ENCODE assay signal across 8 mouse cellular contexts in genomic region chr1:74008498-74008897, GRCm38 (mm10).
DNase-seq lines count a peak whose midpoint lies in the region; ATAC-seq lines count a peak whose summit lies in the region.

No protein-coding gene starts in this region.

- no peak overlapping the region for H3K4me2 ChIP-seq in embryonic facial prominence, embryonic 15.5 days (replicated peaks)
- H3K4me2 ChIP-seq in intestine, embryonic 16.5 days (ENCODE audit: low read depth, low read length): no peak overlapping the region

- peak overlapping the region; percentile 45 for H3K27ac ChIP-seq in embryonic facial prominence, embryonic 15.5 days (replicated peaks)
- peak overlapping the region; percentile 50 for H3K27ac ChIP-seq in intestine, embryonic 16.5 days (ENCODE audit: low read length)

- no peaks in the 10 kb centered on the region for H3K27me3 ChIP-seq in embryonic facial prominence, embryonic 15.5 days
- H3K27me3 ChIP-seq in intestine, embryonic 16.5 days (replicated peaks; ENCODE audit: control insufficient read depth, insufficient read depth, low read length): no peaks in the 10 kb centered on the region

- H3K9me3 ChIP-seq in embryonic facial prominence, embryonic 15.5 days (replicated peaks): no peaks in the 10 kb centered on the region
- no peaks in the 10 kb centered on the region; the same call in 1 of the 2 replicates for H3K9me3 ChIP-seq in intestine, embryonic 16.5 days (ENCODE audit: control insufficient read depth, low read length)

- H3K4me3 ChIP-seq in embryonic facial prominence, embryonic 15.5 days (replicated peaks): no peak overlapping the region
- H3K4me3 ChIP-seq in intestine, embryonic 16.5 days (ENCODE audit: low read length): no peak overlapping the region

- no peak for ATAC-seq in cerebellum, adult (ENCODE audit: insufficient number of reproducible peaks, low FRiP score, low TSS enrichment)
- peak; percentile 60; the same call in 1 of the 2 replicates for ATAC-seq in embryonic facial prominence, embryonic 15.5 days (ENCODE audit: insufficient number of reproducible peaks, low FRiP score, low TSS enrichment, low read depth)
- ATAC-seq in intestine, embryonic 16.5 days: peak; percentile 71
- ATAC-seq in megakaryocyte progenitor cell, adult 5-6 weeks (replicated peaks; ENCODE audit: poor library complexity): no peak
- no peak for ATAC-seq in granulocyte monocyte progenitor cell, adult 5-6 weeks (replicated peaks; ENCODE audit: poor library complexity, severe bottlenecking)

- peaks cover 34% of the 10 kb centered on the region for H3K4me1 ChIP-seq in embryonic facial prominence, embryonic 15.5 days
- H3K4me1 ChIP-seq in intestine, embryonic 16.5 days (ENCODE audit: control insufficient read depth, insufficient read depth, low read length): peaks cover 18% of the 10 kb centered on the region

- DNase-seq in cerebellum, adult 9-11 months: peak; percentile 24
- DNase-seq in lung, adult 18-20 months: peak; percentile 90 to 94
- DNase-seq in layer of hippocampus, adult 11-12 months (ENCODE audit: low spot score): no peak

- no peak overlapping the region for H3K9ac ChIP-seq in embryonic facial prominence, embryonic 15.5 days
- no peak overlapping the region for H3K9ac ChIP-seq in intestine, embryonic 16.5 days (ENCODE audit: low read depth, low read length)

- WGBS in embryonic facial prominence, embryonic 15.5 days: 34% methylated on average over 5 of the region's 5 CpGs
- 30% methylated on average over 5 of the region's 5 CpGs for WGBS in intestine, embryonic 16.5 days

- H3K36me3 ChIP-seq in embryonic facial prominence, embryonic 15.5 days: peaks cover 6% of the 10 kb centered on the region; the same call in 1 of the 2 replicates
- H3K36me3 ChIP-seq in intestine, embryonic 16.5 days (ENCODE audit: control insufficient read depth, insufficient read depth, low read length): no peaks in the 10 kb centered on the region

Comparison
In these comparisons a context has a peak if more than half of its experiments do, and no peak if none do; other contexts are left out.
1. ATAC-seq: peak in embryonic facial prominence, embryonic 15.5 days (single experiment) and intestine, embryonic 16.5 days (single experiment); none in cerebellum, adult (single experiment), megakaryocyte progenitor cell, adult 5-6 weeks (single experiment) and granulocyte monocyte progenitor cell, adult 5-6 weeks (single experiment).